In the genomic region with DNA sequence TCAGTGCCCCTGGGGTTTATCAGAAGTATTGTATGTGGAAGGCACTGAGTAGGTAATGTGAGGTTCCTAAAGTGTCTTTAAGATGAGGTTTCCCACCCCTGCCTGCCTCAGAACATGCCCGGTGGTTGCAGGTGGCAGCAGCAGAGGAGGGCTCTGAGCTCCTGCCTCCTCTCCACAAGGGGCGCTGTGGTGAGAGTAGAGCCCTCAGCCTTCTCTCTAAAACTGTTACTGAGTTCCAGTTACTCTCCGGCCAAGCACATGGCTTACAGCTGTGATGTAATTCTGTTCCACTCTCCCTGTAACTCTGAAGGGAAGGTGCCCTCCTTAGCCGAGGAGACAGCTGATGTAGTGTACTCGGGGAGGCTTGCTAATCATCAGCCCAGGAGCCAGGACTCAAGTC, we compare ENCODE assay signal across 8 mouse cellular contexts. TPM values are rescaled to one million over a fixed set of nuclear protein-coding genes. Genes with fewer than 3 reads are reported as not detected.
DNase-seq lines count a peak whose midpoint lies in the region; ATAC-seq and TF ChIP-seq lines count a peak whose summit lies in the region.
"Had no signal": no experiment of that assay in that cellular context is flagged by ENCODE, and none has a peak within 500 bp of the region (broad histone marks: within the 10 kb centered on the region; RNA-seq: fewer than 3 reads in every experiment).

No protein-coding gene starts in this region.

- H3K36me3 ChIP-seq in kidney, adult 2 months (ENCODE audit: control insufficient read depth, insufficient read depth, low read length), result peaks cover 4% of the 10 kb centered on the region
- H3K36me3 ChIP-seq in kidney, embryonic 16.5 days (ENCODE audit: insufficient read depth, low read length), result peaks cover 92% of the 10 kb centered on the region
- H3K36me3 ChIP-seq in C2C12 (ENCODE audit: control insufficient read depth, insufficient read depth), result peaks cover 86% of the 10 kb centered on the region
- H3K36me3 ChIP-seq in E14TG2a.4 (ENCODE audit: insufficient read depth, low read length), result peaks cover 97% of the 10 kb centered on the region

- no peaks in the 10 kb centered on the region for H3K27me3 ChIP-seq in kidney, adult 2 months (replicated peaks; ENCODE audit: control insufficient read depth, insufficient read depth, low read length)
- H3K27me3 ChIP-seq in kidney, embryonic 16.5 days (ENCODE audit: insufficient read depth, low read length), result no peaks in the 10 kb centered on the region
- no peaks in the 10 kb centered on the region for H3K27me3 ChIP-seq in C2C12 (ENCODE audit: control insufficient read depth, insufficient read depth, insufficient read length)
- no peaks in the 10 kb centered on the region for H3K27me3 ChIP-seq in E14TG2a.4 (ENCODE audit: insufficient read depth, low read length)

- H3K4me1 ChIP-seq in kidney, adult 2 months (ENCODE audit: control insufficient read depth, insufficient read depth, low read length), result no peaks in the 10 kb centered on the region
- no peaks in the 10 kb centered on the region for H3K4me1 ChIP-seq in kidney, embryonic 16.5 days (ENCODE audit: insufficient read depth, low read length)
- peaks cover 38% of the 10 kb centered on the region for H3K4me1 ChIP-seq in E14TG2a.4 (replicated peaks; ENCODE audit: low read depth, low read length)

- H3K79me2 ChIP-seq in C2C12 (ENCODE audit: control insufficient read depth, insufficient read depth), result no peaks in the 10 kb centered on the region

- DNase-seq in kidney, adult 2 months, result peak; percentile 15
- DNase-seq in testis, postnatal 10 days (ENCODE audit: low spot score), result peak; percentile 62
- DNase-seq in heart, adult 18-20 months, result no peak

- 53% methylated on average over 5 of the region's 5 CpGs for WGBS in kidney, adult 2 months
- 60% methylated on average over 5 of the region's 5 CpGs for WGBS in kidney, embryonic 16.5 days

- H3K4me3 ChIP-seq in kidney, adult 2 months (ENCODE audit: insufficient read depth, low read depth, low read length), result no peak overlapping the region
- no peak overlapping the region for H3K4me3 ChIP-seq in kidney, embryonic 16.5 days (ENCODE audit: low read length)
- no peak overlapping the region for H3K4me3 ChIP-seq in C2C12 (ENCODE audit: insufficient read depth, poor library complexity, severe bottlenecking)
- H3K4me3 ChIP-seq in E14TG2a.4 (replicated peaks; ENCODE audit: low read length), result peak overlapping the region; percentile 44

- peak; percentile 54 for TF ChIP-seq CTCF in kidney, adult 2 months (conservative IDR thresholded peaks at IDR 0.05; ENCODE audit: insufficient read depth, insufficient read length, low read depth, low read length)
- TF ChIP-seq CTCF in C2C12 (IDR thresholded peaks at IDR 0.05; ENCODE audit: control insufficient read depth, insufficient read depth, insufficient read length) (peak; percentile 25), E14TG2a.4 (conservative IDR thresholded peaks at IDR 0.05; ENCODE audit: low read length) (peak; percentile 57)

- no peak for ATAC-seq in kidney, embryonic 16.5 days (ENCODE audit: low FRiP score, low TSS enrichment)
- peak; percentile 79 for ATAC-seq in granulocyte monocyte progenitor cell, adult 5-6 weeks (replicated peaks; ENCODE audit: poor library complexity, severe bottlenecking)

- H3K27ac ChIP-seq in kidney, adult 2 months (ENCODE audit: insufficient read depth, low read depth, low read length), result no peak overlapping the region
- no peak overlapping the region for H3K27ac ChIP-seq in kidney, embryonic 16.5 days (ENCODE audit: low read length)

- no peak overlapping the region for H3K9ac ChIP-seq in kidney, embryonic 16.5 days (replicated peaks; ENCODE audit: low read length)

- H3K9me3 ChIP-seq in kidney, embryonic 16.5 days (ENCODE audit: low read length), result peaks cover 3% of the 10 kb centered on the region; the same call in 1 of the 2 replicates
- no peaks in the 10 kb centered on the region for H3K9me3 ChIP-seq in E14TG2a.4 (ENCODE audit: low read length)

- H3K79me3 ChIP-seq in C2C12 (ENCODE audit: low read depth), result no peaks in the 10 kb centered on the region

- TF ChIP-seq POLR2A in kidney, adult 2 months (IDR thresholded peaks at IDR 0.05; ENCODE audit: low read depth, low read length), result no peak

- H3K4me2 ChIP-seq in kidney, embryonic 16.5 days (replicated peaks; ENCODE audit: low read depth, low read length), result no peak overlapping the region

- H3ac ChIP-seq in C2C12 (ENCODE audit: control insufficient read depth, insufficient read length, low read depth), result no peak overlapping the region

TF ChIP-seq in C2C12, 6 proteins besides CTCF, POLR2A, EP300 and RAD21:
- TF ChIP-seq USF1 (IDR thresholded peaks at IDR 0.05; ENCODE audit: low read depth) (no peak), MYOG (IDR thresholded peaks at IDR 0.05; ENCODE audit: control insufficient read depth, extremely low read depth, insufficient read length) (no peak), MYOD1 (IDR thresholded peaks at IDR 0.05; ENCODE audit: control insufficient read depth, insufficient read length, low read depth) (no peak), FOSL1 (IDR thresholded peaks at IDR 0.05; ENCODE audit: insufficient read depth, low read length, poor library complexity, severe bottlenecking) (no peak), MAX (IDR thresholded peaks at IDR 0.05) (no peak), CEBPB (IDR thresholded peaks at IDR 0.05; ENCODE audit: low read depth) (no peak)

RNA-seq across cellular contexts. Expression of a gene that starts 9.6 kb away (rescaled TPM):
- polyA plus RNA-seq in kidney, adult 2 months (2012; rRNA removed), result 1.1 and 1.3 TPM in 2 replicates
- 1.4 and 1.6 TPM in 2 replicates for polyA plus RNA-seq in kidney, embryonic 16.5 days (2015; fragmentation: Nextera tagmentation; extraction: Ambion mirVana)
- polyA plus RNA-seq in C2C12 (2012; fragmentation: generic; extraction: Trizol), result 2.5 TPM
- not detected in 2 replicates for total RNA-seq in granulocyte monocyte progenitor cell, adult 5-6 weeks (2014; fragmentation: Nextera tagmentation)
- not detected in 2 replicates for total RNA-seq in granulocyte monocyte progenitor cell, adult 5-6 weeks (2017)
- total RNA-seq in heart, adult 18-20 months (2021), result 1 to 10 TPM; 1.7 to 1.9 TPM

RNA-seq across cellular contexts. Expression of a gene that starts 10.5 kb away (rescaled TPM):
- polyA plus RNA-seq in kidney, adult 2 months (2012; rRNA removed), result 20.1 and 22.2 TPM in 2 replicates
- 58.8 TPM in 2 replicates for polyA plus RNA-seq in kidney, embryonic 16.5 days (2015; fragmentation: Nextera tagmentation; extraction: Ambion mirVana)
- polyA plus RNA-seq in C2C12 (2012; fragmentation: generic; extraction: Trizol), result 43.0 TPM
- total RNA-seq in granulocyte monocyte progenitor cell, adult 5-6 weeks (2014; fragmentation: Nextera tagmentation), result 40.5 and 46.2 TPM in 2 replicates
- total RNA-seq in granulocyte monocyte progenitor cell, adult 5-6 weeks (2017), result 47.9 and 49.5 TPM in 2 replicates
- 10 to 100 TPM; 10.6 to 11.4 TPM for total RNA-seq in heart, adult 18-20 months (2021)

RNA-seq across cellular contexts. Expression of a gene that starts 10.6 kb away (rescaled TPM):
- 10.2 and 16.7 TPM in 2 replicates for polyA plus RNA-seq in kidney, adult 2 months (2012; rRNA removed)
- 134 and 136 TPM in 2 replicates for polyA plus RNA-seq in kidney, embryonic 16.5 days (2015; fragmentation: Nextera tagmentation; extraction: Ambion mirVana)
- polyA plus RNA-seq in C2C12 (2012; fragmentation: generic; extraction: Trizol), result 88.1 TPM
- 145 and 200 TPM in 2 replicates for total RNA-seq in granulocyte monocyte progenitor cell, adult 5-6 weeks (2014; fragmentation: Nextera tagmentation)
- 243 and 250 TPM in 2 replicates for total RNA-seq in granulocyte monocyte progenitor cell, adult 5-6 weeks (2017)
- total RNA-seq in heart, adult 18-20 months (2021), result 10 to 100 TPM; 17.8 to 19.3 TPM

RNA-seq across cellular contexts. Expression of a gene that starts 31.6 kb away (rescaled TPM):
- not detected in 2 replicates for polyA plus RNA-seq in kidney, adult 2 months (2012; rRNA removed)
- polyA plus RNA-seq in kidney, embryonic 16.5 days (2015; fragmentation: Nextera tagmentation; extraction: Ambion mirVana), result 0.58 TPM in 1 of 2 replicates, not detected in the other
- not detected for polyA plus RNA-seq in C2C12 (2012; fragmentation: generic; extraction: Trizol)
- total RNA-seq in granulocyte monocyte progenitor cell, adult 5-6 weeks (2014; fragmentation: Nextera tagmentation), result not detected in 2 replicates
- not detected in 2 replicates for total RNA-seq in granulocyte monocyte progenitor cell, adult 5-6 weeks (2017)
- not detected for total RNA-seq in heart, adult 18-20 months (2021)
- polyA plus RNA-seq: liver, embryonic 16.5 days had no signal

RNA-seq across cellular contexts. Expression of a gene that starts 53.2 kb away (rescaled TPM):
- polyA plus RNA-seq in kidney, adult 2 months (2012; rRNA removed), result 32.7 and 36.2 TPM in 2 replicates
- polyA plus RNA-seq in kidney, embryonic 16.5 days (2015; fragmentation: Nextera tagmentation; extraction: Ambion mirVana), result 110 and 118 TPM in 2 replicates
- 13.2 TPM for polyA plus RNA-seq in C2C12 (2012; fragmentation: generic; extraction: Trizol)
- 95.9 and 96.3 TPM in 2 replicates for total RNA-seq in granulocyte monocyte progenitor cell, adult 5-6 weeks (2014; fragmentation: Nextera tagmentation)
- total RNA-seq in granulocyte monocyte progenitor cell, adult 5-6 weeks (2017), result 52.4 and 56.0 TPM in 2 replicates
- 10 to 100 TPM; 16.7 to 19.3 TPM for total RNA-seq in heart, adult 18-20 months (2021)

Comparison
In these comparisons a context has a peak if more than half of its experiments do, and no peak if none do; other contexts are left out.
1. DNase-seq: peak in kidney, adult 2 months (single experiment) and testis, postnatal 10 days (single experiment); none in heart, adult 18-20 months (0 of 2).
2. Peak in every context shown above with its lines, with median percentiles within 50 percentile points of each other: CTCF ChIP-seq.